Mouse (Mus musculus) lung, postnatal 10 days (tissue): Measurements from ENCODE around the gene Tmem163.

Experiments
- DNase-seq: peaks from one replicate; pipeline ENCODE4 v3.0.0; 2021

Tmem163 gene

DNA sequence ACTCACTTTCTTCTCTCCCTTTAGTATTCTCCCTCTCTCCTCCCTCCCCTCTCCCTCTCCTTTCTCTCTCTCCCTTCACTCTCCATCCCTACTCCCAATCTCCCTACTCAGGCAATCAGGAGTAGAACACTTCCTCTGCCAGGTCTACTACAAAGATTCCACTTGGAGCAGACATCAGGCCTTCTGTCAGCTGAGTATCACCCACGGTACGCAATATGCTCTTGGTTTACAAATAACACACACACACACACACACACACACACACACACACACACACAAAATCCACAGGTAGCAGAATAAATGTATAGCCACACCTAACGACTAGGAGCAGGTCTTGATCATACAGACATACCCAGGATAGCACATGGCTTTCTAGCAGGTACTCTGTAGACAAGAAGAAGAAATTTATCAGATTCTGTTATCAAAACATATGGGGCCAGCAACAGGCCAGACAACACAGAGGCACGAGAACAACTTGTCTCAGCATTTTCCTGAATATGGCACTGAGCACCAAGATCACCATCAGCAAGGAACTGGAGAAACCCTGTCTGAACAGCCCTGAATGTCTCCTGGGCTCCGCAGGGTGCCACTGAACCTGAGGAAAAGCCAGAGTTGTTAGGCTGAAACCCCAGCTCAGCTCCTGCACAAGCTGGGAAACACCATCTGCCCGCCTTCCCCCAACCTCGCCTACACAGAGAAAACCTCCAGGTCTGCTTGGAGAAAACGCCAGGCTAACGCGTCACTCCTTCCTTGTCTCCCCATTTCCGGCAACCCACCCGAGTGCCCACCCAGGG, 36.2 kb downstream of the Tmem163 start:
- no peak for DNase-seq

DNA sequence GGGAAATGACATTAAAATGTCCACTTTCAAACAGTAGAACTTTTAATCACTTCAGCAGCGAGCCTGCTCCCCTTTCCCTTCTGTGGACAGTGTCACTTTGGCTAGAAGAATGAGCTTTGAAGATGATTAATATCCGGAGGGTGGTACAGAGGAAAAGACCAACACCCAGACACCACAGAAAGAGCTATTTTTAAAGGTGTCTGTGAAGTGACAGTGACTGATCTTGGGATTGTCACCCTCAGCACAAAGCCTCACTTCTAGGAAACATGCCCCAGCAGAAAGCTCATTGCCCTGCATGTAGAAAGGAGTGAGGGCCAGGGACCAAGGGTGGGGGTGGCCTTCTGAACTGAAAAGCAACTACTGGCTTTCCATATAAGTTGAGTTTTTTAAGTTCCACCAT, 41.4 kb downstream of the Tmem163 start:
- no peak for DNase-seq

DNA sequence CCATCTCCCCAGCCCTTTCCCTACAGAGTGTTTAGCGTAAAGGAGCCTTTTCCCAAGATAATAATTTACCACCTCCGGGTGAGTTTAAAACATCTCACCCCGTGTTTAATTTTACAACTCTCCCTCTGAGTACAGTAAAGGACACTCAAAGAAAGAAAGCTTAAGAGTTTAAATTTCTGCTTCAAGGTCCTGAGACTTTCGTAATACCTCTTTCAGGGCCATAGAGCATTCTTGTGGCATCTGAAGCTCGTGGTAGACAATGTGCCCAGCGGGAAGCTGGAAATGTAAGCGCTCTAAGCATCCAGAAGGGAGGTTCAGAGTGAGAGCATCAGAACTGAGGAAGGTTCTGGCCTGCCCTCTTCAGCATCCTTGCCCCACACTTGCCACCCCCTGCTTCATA, 52.2 kb downstream of the Tmem163 start:
- no peak for DNase-seq

DNA sequence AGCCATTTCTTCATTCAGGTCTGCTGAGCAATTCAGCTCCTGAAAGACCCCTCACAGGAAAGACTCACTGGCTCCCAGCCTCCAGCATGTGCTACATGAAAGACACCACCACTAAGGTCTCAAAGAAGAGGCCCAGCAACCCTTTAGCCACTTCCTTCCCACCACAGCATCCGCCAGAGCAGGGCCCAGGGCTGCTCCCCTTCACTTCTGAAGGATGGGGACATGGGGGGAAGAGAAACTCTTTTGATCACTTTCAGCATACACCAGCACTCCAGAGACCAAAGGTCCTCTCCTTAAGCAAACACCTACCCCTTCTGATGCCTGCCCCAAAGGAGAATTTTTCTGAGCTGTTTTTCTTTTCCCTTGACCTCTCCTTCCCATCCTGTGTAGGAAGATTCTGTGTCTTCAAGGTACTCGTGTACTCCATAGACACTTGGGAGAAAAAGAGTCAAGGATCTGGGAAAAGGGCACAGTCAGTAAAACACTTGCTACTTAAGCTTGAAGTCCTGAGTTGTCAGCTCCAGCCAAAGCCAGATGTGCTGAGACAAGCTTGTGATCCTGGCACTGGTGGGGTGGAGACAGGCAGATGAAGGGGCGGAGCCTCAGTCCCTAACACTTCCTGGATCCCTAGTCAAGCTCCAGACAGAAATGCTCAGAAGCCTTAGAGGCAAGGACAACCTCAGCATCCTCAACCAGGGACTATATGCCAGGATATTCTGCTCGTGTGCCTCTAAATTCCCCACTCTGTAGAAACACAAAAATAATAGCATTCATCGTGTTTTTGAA, 53.6 kb downstream of the Tmem163 start:
- DNase-seq = peak; percentile 49

DNA sequence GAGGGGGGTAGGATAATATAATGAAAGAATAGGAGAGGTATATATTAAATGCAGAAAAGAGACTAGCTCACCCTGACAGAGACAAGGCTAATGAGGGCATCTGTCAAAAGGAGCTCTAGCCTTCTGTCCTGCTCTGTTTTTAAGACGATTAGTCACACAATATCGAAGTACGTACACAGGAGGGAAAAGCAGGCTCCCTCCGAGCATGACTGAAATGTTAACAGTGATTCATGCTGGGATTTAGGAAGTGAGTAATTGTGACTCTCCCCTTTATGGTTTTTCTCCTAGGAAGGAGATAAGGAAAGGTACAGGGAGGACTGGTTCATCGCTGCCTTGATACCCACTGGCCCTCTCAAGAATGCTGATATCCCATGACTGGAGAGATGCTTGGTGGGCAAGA, 57.0 kb downstream of the Tmem163 start:
- DNase-seq = no peak

DNA sequence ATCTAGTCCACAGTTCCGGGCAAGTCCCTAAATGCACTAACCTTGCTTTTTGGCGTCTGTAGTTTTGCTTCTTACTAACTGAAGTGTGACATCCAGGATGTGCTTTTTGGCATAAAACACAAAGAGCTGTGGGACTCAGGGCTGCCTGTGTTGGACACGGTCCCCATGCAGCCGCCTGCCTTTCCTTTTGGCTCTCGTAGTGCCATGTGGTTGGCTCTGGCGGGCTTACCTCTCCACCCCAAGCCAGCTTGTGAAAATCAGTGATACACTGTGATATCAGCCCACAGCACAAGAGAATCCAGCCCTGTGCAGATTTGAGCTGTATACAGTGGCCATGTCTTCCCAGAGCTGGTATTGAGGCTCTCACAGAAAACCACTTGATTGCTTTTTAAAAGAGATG, 60.3 kb downstream of the Tmem163 start:
- no peak for DNase-seq

DNA sequence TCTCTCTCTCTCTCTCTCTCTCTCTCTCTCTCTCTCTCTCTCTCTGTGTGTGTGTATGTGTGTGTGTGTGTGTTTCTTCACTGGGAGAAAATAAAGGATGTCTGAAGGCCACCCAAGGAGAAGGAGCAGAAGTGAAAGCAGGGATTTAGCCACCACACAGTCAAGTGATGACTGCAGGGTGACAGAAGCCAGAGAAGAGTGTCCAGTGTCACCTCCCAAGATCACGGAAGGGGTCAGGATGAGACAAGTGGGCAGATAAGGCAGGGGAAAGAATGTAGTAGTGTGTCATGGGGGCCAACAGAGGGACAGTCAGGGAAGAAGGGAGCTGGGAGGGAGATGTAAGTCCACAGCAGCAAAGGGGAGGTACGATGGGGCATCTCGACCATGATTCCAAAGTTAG, 69.0 kb downstream of the Tmem163 start:
- no peak for DNase-seq

DNA sequence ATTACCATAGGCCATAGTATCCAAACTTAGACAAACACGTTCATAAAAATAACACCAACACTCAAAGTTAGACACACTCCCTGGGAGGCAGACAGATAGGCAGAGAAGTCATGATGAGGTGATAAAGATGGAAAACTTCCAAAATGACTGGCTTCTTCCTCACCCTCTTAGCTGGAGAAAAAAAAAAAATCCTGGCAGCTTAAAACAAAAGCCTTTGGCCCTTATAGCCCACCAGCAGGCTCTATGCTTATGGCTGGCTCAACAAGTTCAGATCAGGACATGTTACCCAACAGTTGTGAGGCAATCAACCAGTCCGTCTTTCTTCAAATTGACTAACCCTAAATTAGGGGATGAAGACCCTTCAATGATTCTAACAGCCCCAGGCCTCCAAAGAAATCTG, 69.5 kb downstream of the Tmem163 start:
- peak; percentile 40 for DNase-seq

DNA sequence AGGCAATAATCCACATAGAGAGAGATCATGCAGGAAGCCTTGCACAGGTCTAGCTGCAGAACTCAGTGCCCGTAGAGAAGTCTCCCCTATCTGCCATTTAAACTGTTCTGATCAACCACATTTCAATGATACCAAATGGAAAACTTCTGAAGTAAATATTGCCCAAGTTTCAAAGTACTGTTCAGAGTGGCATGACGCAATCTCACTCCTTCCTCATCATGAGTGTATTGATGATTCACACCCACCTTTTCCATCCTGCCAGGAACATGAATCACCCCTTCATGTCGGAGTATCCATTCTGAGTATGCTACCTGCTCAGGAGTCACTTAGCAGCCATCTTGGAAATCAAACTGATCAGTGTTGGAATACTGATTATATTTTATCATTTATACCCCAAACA, 71.0 kb downstream of the Tmem163 start:
- DNase-seq = no peak

DNA sequence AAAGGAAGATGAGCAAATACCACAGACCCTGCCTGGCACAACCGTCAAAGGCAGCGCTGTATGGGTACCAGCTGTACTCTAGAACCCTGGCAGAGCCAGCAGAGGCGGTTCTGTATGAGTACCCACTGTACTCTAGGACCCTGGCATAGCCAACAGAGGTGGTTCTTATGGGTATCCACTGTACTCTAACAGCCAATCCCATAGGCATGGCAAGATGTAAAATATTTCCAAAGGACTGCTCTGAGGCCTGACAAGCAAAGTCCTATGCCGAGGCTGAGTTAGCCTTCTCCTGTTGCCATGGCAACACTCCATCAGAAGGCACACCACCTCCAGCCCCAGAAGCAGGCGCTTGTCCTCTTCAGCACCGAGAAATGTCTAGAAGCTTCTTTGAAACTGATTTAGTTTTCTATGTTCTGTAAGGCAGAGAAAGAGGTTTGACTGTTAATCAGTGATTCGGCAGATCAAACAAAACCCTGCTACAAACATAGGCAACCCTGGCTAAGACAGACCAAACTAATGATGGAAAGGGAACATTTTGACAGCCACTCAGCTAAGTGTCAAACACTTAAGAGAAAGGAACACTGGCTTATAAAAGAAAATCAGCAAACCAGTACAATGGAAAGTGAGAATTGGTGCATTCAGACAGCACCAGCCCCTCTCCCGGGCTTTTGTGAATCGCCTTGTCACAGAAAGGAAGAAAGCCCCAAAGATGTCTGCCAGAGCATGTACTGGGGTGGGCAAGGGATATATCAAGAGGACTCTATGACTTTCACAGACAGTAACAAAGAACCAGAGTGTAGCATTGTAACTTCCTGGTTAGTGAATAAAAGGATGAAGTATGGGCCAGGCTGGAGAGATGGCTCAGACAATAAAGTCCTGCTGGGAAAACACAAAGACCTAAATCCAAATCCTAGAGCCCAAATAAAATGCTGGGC, 75.4 kb downstream of the Tmem163 start:
- DNase-seq = no peak

DNA sequence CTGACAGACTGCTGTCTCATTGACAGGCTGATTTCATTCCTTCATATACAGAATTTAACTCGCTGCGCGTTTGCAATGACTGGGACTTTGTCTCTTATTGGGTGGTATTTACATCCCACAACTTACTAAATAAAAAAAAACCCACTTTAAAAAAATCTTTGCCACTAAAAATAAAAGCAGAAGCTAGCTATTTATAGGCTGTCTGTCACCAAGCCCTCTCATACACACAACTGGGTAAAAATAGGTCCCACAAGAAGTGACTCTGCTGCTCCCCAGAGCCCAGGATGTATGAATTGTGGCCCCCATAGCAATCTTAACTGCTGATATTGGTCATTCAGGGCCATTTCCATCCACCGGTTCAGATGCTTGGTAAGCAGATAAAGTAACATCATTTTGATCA, 83.2 kb downstream of the Tmem163 start:
- DNase-seq = no peak

DNA sequence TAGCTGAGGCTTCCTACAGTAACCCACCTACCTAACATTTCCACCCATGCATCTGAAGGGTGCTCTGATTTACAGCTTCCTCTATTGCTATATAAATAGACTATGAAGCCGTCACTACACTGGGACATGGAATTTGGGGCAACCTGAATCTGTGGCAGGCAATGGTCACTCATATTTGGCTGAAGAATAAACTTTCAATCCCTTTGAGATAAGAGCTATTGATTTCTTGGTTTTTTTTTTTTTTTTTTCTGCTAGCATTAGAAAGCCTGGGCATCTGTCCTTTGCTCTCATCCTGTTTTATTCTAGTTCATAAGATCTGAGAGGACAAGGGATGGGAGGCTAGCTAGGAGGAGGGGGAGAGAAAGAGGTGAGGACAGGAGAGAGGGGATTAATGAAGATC, 83.6 kb downstream of the Tmem163 start:
- DNase-seq = no peak

DNA sequence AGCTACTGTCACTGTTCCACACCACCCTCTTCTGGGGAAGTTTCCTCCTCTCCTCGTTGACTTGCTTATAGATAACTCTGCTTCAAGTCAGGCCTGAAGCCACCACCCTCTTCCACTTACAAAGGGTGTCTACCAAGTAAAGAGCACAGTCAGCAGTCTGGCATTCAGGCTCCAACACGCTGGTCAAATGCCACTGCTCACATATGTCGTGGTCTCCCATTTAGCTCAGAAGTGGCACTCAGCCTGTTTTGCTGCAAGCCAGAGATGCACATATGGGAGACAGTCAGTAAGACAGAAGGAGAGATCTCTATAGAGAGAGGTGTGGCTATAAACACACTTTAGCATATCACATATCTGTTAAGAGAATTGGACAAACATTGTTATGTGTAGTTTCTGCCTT, 89.8 kb downstream of the Tmem163 start:
- DNase-seq = no peak

DNA sequence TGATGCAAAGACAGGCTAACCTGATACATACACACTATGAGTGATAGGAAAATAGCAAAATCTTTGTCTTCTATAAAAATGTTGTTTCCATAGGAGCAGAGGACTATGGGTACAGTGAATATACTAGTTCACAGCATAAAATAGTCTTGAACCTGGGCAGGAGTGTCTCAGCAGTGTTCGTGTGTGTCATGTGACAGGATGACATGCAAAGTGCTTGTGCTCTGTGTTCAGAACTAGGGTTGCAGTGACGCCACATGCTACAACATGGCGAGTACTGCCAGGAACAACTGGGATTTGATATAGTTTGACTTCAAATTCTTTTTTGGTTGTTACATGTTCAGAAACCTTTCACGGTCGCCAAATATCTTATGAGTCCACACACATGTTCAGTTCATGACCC, 92.3 kb downstream of the Tmem163 start:
- no peak for DNase-seq

DNA sequence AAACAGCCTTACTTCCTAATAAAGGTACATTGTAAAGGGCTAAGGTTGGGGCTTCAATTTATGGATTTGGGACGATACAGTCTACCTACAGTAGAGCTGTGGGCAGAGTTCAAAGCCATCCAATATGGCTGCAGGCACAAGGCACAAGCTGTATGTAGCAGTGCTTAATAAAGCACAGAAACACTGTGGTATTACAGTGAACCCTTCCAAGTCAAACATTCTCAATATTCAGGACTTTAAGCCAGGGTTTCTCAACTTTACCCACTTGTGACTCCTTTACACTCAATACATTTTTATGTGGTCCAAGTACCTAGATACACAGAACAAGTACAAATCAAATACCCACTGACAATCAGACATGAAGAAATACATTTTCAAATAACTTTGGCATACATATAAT, 93.2 kb downstream of the Tmem163 start:
- no peak for DNase-seq

DNA sequence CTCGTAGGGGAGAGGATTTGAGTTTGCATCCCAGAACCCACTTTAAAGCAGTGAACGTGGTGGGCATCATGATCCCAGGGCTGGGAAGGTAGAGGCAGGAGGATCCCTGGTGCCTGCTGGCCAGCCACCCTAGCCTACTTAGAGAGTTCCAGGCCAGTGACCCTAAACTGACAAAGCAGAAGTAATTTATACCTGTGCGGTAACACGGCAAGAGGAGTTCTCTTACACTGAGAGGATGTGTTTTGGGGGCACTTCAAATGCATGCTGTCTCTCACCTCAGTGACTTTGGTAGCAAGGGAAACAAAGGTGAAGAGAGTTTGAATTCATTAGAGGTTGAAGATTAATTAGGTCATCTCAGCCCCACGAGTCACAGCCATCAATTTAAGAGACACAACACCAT, 101.4 kb downstream of the Tmem163 start:
- DNase-seq = no peak

DNA sequence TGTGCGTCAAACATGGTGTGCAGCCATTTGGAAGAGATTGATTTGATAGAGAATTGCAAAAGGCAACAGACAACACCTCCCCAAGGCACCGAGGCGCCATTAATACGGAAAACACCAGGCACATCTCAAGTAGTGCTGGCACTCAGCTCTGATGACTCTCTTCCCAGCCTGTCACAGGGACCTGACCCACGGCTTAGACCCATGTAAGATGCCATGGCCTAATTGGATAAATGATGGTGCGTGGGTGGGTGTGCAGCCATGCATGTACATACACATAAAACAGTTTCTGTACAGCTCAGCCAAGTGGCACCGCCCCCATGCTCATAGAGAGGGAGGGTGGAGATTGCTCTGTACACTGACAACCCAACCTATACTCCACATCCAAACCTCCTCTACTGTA, 102.3 kb downstream of the Tmem163 start:
- no peak for DNase-seq

DNA sequence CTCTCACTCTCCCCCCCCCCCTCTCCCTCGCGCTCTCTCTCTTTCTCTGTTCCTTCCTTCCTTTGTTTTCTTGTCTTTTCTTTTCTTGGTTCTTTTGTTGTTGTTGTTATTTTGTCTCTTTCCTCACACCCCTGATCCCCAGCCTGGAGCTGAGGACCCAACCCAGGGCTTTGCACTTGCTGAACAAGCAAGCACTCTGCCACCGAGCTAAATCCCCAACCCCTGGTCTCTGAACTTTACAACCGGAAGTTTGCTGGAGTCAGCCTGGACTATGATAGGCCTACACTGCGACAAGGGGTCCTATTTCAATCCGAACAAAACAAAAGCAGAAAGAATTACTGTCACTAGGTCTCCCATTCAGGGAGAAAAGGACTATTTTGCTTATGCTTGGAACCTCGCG, 102.8 kb downstream of the Tmem163 start:
- DNase-seq = no peak

DNA sequence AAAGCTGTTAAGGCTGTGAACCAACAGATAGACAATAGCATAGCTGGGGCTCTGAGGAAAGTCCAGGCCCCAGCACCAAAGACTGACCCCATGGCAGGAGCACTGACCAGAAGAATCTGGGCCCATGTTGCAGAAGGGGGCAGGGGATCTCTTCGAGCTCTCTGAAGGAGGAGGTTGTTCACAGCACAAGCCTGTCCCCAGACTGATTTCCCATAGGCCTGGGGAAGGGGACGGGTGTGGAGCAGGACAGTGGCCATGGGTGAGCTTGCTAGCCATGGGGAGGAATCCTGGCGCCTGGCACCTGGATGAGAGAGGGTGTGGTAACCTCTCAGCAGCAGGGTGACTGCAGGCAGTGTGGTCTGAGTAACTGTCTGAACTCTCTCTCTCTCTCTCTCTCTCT, 103.2 kb downstream of the Tmem163 start:
- DNase-seq = no peak

DNA sequence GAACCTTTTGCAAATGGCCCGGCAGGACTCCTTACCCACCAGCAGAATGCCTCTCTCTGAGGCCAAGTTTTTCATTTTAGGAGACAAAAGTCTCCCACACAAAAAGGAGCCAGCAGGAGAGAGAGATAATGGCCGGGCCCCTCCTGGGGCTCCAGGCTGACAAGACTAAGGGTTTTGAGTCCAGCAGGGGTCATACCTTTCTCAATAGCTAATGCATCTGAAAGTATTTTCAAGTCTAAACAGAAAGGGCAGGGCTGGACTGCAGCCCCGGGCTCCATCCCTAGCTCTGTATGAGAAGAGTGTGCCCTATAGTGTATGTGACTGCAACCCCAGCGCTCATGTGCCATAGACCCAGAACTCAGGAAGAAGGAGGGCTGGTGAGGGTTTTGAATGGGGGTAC, 103.7 kb downstream of the Tmem163 start:
- DNase-seq = no peak

DNA sequence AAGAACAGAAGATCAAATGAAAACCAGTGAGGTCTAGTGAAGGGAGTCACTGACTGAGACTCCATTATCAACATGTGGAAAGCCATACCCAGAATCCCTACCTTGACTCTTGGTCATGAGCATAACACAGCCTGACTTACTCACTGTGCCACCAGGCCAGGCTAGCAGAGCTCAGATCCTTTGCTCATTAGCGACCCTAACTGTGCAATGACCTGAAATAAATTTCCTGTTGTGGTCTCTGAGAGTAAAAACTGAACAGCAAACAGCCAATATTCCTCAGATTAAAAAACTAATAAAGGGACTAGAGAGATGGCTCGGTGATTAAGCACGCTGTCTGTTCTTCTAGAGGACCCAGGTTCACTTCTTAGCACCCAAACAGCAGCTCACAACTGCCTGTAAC, 106.2 kb downstream of the Tmem163 start:
- no peak for DNase-seq

DNA sequence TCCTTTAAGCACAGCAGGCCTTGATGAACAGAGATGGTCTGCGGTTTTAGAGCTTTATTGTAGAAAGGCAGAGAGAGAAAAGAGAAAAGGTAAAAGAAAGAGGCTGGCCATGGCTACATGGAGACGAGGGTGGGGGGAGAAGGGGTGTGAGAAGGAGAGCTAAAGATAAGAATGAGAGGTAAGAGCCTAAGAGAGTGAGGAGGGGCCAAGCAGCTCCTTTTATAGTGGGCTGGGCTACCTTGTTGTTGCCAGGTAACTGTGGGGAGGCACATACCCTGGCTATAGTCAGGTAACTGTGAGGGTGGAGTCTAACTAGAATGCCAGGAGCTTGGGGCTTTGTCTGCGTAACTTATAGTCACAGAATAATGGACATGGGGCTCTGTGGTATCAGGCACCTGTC, 110.7 kb downstream of the Tmem163 start:
- no peak for DNase-seq

DNA sequence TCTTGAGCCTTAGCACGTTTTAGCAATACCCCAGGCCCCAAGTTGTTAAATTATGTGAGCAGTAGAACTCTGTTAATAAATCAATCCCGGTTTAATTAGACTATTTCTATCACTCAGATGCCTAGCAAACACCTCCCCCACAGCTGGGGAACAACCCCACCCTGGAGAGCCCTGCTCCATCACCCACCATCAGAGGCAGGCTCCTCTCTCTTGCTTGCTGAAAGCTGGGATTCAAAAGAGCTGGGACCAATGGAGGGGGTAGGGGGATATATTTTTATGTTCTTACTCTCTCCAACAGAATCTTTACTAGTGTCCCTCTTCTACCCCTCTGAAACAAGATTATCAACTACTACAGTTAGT, 122.9 kb downstream of the Tmem163 start:
- DNase-seq = no peak
